Mouse (Mus musculus): ENCODE measurements around the gene Zdhhc24.
"Not testable (repeated sequence)": the region's sequence is repeated elsewhere in the genome, so short reads cannot be mapped to it uniquely, and the experiment has no call there.

Zdhhc24 gene

GRCm38 (mm10) chr19:4878405-4879323 is at the start of gene Zdhhc24:
Gene Zdhhc24 (plus strand): TSS chr19:4878668.
- peak; percentile 96 for DNase-seq

GRCm38 (mm10) chr19:4829156-4829555 is 49.3 kb upstream of the Zdhhc24 start:
- peak; percentile 25 for DNase-seq

- DNase-seq: no peak
These were observed 44.5 kb upstream of the Zdhhc24 start for GRCm38 (mm10) chr19:4833977-4834376.

- DNase-seq: peak; percentile 24
These were observed 42.4 kb upstream of the Zdhhc24 start for GRCm38 (mm10) chr19:4836096-4836495.

GRCm38 (mm10) chr19:4837049-4837448 is 41.4 kb upstream of the Zdhhc24 start:
- DNase-seq: no peak

- no peak for DNase-seq
These were observed 39.8 kb upstream of the Zdhhc24 start for GRCm38 (mm10) chr19:4838526-4839140.

GRCm38 (mm10) chr19:4839149-4839548 is 39.3 kb upstream of the Zdhhc24 start, which contains the start of the genes Ccs and Ccdc87:
Gene Ccs (minus strand): TSS chr19:4839332.
Gene Ccdc87 (plus strand): TSS chr19:4839366.
- peak; percentile 98 for DNase-seq

GRCm38 (mm10) chr19:4840848-4841247 is 37.6 kb upstream of the Zdhhc24 start:
- no peak for DNase-seq

GRCm38 (mm10) chr19:4842611-4843010 is 35.9 kb upstream of the Zdhhc24 start:
- no peak for DNase-seq

- no peak for DNase-seq
These were observed 32.6 kb upstream of the Zdhhc24 start for GRCm38 (mm10) chr19:4845846-4846245.

- peak; percentile 54 for DNase-seq
These were observed 31.0 kb upstream of the Zdhhc24 start for GRCm38 (mm10) chr19:4847490-4847889.

GRCm38 (mm10) chr19:4849800-4850199 is 28.7 kb upstream of the Zdhhc24 start:
- no peak for DNase-seq

GRCm38 (mm10) chr19:4850281-4850680 is 28.2 kb upstream of the Zdhhc24 start:
- DNase-seq: no peak

GRCm38 (mm10) chr19:4854552-4855469 is 23.7 kb upstream of the Zdhhc24 start, which contains the start of gene Ctsf:
Gene Ctsf (plus strand): TSS chr19:4855130.
- DNase-seq: peak; percentile 91

- no peak for DNase-seq
These were observed 23.0 kb upstream of the Zdhhc24 start for GRCm38 (mm10) chr19:4855470-4855820.

- no peak for DNase-seq
These were observed 22.5 kb upstream of the Zdhhc24 start for GRCm38 (mm10) chr19:4855951-4856350.

- DNase-seq: no peak
These were observed 19.4 kb upstream of the Zdhhc24 start for GRCm38 (mm10) chr19:4859081-4859480.

- DNase-seq: no peak
These were observed 15.4 kb upstream of the Zdhhc24 start for GRCm38 (mm10) chr19:4863048-4863447.

- DNase-seq: peak; percentile 76
These were observed 13.3 kb upstream of the Zdhhc24 start for GRCm38 (mm10) chr19:4865147-4865546.

- not testable (repeated sequence) for DNase-seq
These were observed 3.9 kb upstream of the Zdhhc24 start for GRCm38 (mm10) chr19:4874613-4875012.

GRCm38 (mm10) chr19:4876241-4876640 is 2.2 kb upstream of the Zdhhc24 start:
- no peak for DNase-seq

- DNase-seq: no peak
These were observed 1.7 kb upstream of the Zdhhc24 start for GRCm38 (mm10) chr19:4876755-4877154.

- peak; percentile 71 for DNase-seq
These were observed 683 bp upstream of the Zdhhc24 start, which contains the start of gene Actn3 for GRCm38 (mm10) chr19:4877785-4878184. Gene Actn3 (minus strand): TSS chr19:4877909.

Measured in kidney, postnatal 10 days (tissue).